Mouse (Mus musculus) heart, embryonic 10.5 days (tissue): Measurements from ENCODE around the gene Mboat2. TPM values are rescaled to one million over a fixed set of nuclear protein-coding genes. Genes with fewer than 3 reads are reported as not detected.

Experiments used
- DNase-seq: peaks from one replicate; pipeline ENCODE4 v3.0.0-alpha.2; 2017; ENCODE audit warnings: low spot score
- H3K27ac ChIP-seq: fragments of 300-500 bp; sonication (generic); 2 replicates; pipeline ENCODE4 v1.5.1; 2016; ENCODE audit warnings: mild to moderate bottlenecking
- H3K27me3 ChIP-seq: fragments of 300-500 bp; sonication (generic); 2 replicates; pipeline ENCODE4 v1.6.1; 2016; ENCODE audit warnings: mild to moderate bottlenecking; ENCODE audit not compliant: poor library complexity, insufficient read depth, severe bottlenecking
- H3K36me3 ChIP-seq: fragments of 300-500 bp; sonication (generic); 2 replicates; pipeline ENCODE4 v1.6.1; 2016; ENCODE audit warnings: mild to moderate bottlenecking, moderate library complexity
- H3K4me1 ChIP-seq: fragments of 300-500 bp; sonication (generic); 2 replicates; pipeline ENCODE4 v1.6.1; 2016; ENCODE audit warnings: mild to moderate bottlenecking
- H3K4me3 ChIP-seq: fragments of 300-500 bp; sonication (generic); 2 replicates; pipeline ENCODE4 v1.5.1; 2016; ENCODE audit warnings: mild to moderate bottlenecking, moderate library complexity
- H3K9me3 ChIP-seq: fragments of 300-500 bp; sonication (generic); 2 replicates; pipeline ENCODE4 v1.6.1; 2016; ENCODE audit warnings: mild to moderate bottlenecking, moderate library complexity
- WGBS: fragments of 180-500 bp; shearing (Covaris S2); methylation state at CpG from one replicate; pipeline ENCODE4 v1.1.7; 2016; 5-methylcytosine and 5-hydroxymethylcytosine counted together
- polyA plus RNA-seq: library from polyadenylated mRNA; unstranded; fragments of >200 nt; fragmentation: Nextera tagmentation; extraction: Ambion mirVana; gene quantifications from 2 replicates; pipeline ENCODE4 v1.2.1, GENCODE M21; 2016

The Mboat2 gene
- polyA plus RNA-seq, 1 experiment from 2014 or later: 37.0 TPM

GRCm38 (mm10) chr12:25012555-25013540 is 182.2 kb downstream of the Mboat2 start:
- peaks cover 89% of the 10 kb centered on the region for H3K36me3 ChIP-seq
- WGBS: 79% methylated on average over 13 of the region's 13 CpGs

More at GRCm38 (mm10) chr12:25012555-25013540, 182.2 kb downstream of the Mboat2 start:
- no peak for DNase-seq
- no peak overlapping the region for H3K4me3 ChIP-seq
- 0 out of 2 replicates have a peak, but pooled peaks cover 4% of the 10 kb centered on the region for H3K4me1 ChIP-seq
- H3K27ac ChIP-seq: no peak overlapping the region
- no peaks in the 10 kb centered on the region for H3K27me3 ChIP-seq
- H3K9me3 ChIP-seq: no peaks in the 10 kb centered on the region

Other genes with a start within 250 kb of the Mboat2 start
- 12.0 and 16.2 TPM in 2 replicates for gene Klf11, start 179.6 kb upstream of the Mboat2 start, polyA plus RNA-seq
- gene Cys1, start 149.1 kb upstream of the Mboat2 start, polyA plus RNA-seq: 0.28 and 0.34 TPM in 2 replicates
- gene Rrm2, start 122.6 kb upstream of the Mboat2 start, polyA plus RNA-seq: 307 TPM in 2 replicates
- 31.7 and 33.0 TPM in 2 replicates for gene Kidins220, start 144.0 kb downstream of the Mboat2 start, polyA plus RNA-seq